Mouse (Mus musculus): Measurements from ENCODE around the gene Lmod2.

DNA sequence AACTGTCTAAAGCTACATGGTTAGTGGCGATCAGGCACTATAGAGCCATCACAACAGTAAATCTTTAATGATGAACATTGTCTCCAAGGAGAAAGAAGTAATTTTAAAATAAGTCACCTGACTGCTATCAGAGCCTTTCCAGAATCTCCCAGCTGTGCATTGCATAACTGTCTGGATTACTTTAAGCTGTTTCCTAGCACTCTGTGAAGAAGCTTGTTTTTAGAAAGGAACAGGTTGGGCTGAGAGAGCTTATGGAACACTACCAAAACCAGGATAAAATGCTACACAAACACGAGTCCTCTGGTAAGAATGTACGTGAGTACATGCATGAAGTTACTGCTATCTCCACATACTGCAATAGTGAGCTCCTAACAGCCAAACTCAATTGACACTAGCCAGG lies 53.2 kb downstream of the Lmod2 start:
- TF ChIP-seq CTCF (IDR thresholded peaks at IDR 0.05) (no peak), POLR2A (IDR thresholded peaks at IDR 0.05; ENCODE audit: insufficient read depth, low read depth, low read length) (no peak), EP300 (IDR thresholded peaks at IDR 0.05; ENCODE audit: insufficient read depth, low read depth, low read length) (no peak)
